In the genomic region with DNA sequence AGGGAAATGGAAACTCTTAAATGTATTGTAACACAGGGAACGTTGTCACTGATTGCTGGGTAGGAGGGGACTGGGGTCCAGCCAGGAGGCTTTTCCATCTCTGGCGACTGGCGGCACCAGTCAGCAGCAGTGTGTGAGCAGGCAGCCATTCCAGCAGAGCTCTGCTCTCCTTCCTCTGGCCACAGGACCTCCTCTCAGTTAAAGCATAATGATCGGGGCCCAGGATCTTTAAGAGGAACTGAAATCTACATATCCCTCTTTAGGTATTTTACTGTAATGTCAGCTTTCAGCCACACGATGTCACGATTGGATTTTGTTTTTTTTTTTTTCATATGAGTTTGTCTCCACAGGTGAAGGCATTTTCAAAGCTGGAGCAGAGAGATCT, we compare ENCODE assay signal across 8 mouse cellular contexts.
DNase-seq lines count a peak whose midpoint lies in the region; ATAC-seq and TF ChIP-seq lines count a peak whose summit lies in the region.

No protein-coding gene starts in this region.

- no peak overlapping the region for H3K4me3 ChIP-seq in lung, postnatal 0 days (ENCODE audit: low read depth, low read length)
- H3K4me3 ChIP-seq in intestine, postnatal 0 days (ENCODE audit: low read depth, low read length), result no peak overlapping the region

- no peaks in the 10 kb centered on the region for H3K36me3 ChIP-seq in lung, postnatal 0 days (ENCODE audit: insufficient read depth, low read length)
- no peaks in the 10 kb centered on the region for H3K36me3 ChIP-seq in intestine, postnatal 0 days (ENCODE audit: control insufficient read depth, insufficient read depth)

- H3K27ac ChIP-seq in lung, postnatal 0 days (ENCODE audit: low read length), result no peak overlapping the region
- no peak overlapping the region for H3K27ac ChIP-seq in intestine, postnatal 0 days (ENCODE audit: low read depth, low read length)

- 7% methylated on average over 6 of the region's 6 CpGs for WGBS in lung, postnatal 0 days
- WGBS in intestine, postnatal 0 days, result 15% methylated on average over 6 of the region's 6 CpGs

- no peaks in the 10 kb centered on the region for H3K27me3 ChIP-seq in lung, postnatal 0 days (replicated peaks; ENCODE audit: insufficient read depth, low read length)
- no peaks in the 10 kb centered on the region for H3K27me3 ChIP-seq in intestine, postnatal 0 days (replicated peaks; ENCODE audit: control insufficient read depth, insufficient read depth, low read length)

- H3K4me2 ChIP-seq in lung, postnatal 0 days (replicated peaks; ENCODE audit: low read depth, low read length), result no peak overlapping the region
- 0 out of 2 replicates have a peak overlapping the region, but pooled peaks have one; percentile 14 for H3K4me2 ChIP-seq in intestine, postnatal 0 days (replicated peaks; ENCODE audit: low read depth)

- no peaks in the 10 kb centered on the region for H3K9me3 ChIP-seq in lung, postnatal 0 days (ENCODE audit: low read length)
- H3K9me3 ChIP-seq in intestine, postnatal 0 days (ENCODE audit: control insufficient read depth), result no peaks in the 10 kb centered on the region

- H3K9ac ChIP-seq in lung, postnatal 0 days (replicated peaks; ENCODE audit: low read depth), result no peak overlapping the region
- no peak overlapping the region for H3K9ac ChIP-seq in intestine, postnatal 0 days (ENCODE audit: low read depth, low read length)

- no peak for TF ChIP-seq EP300 in lung, postnatal 0 days (IDR thresholded peaks at IDR 0.05)

- H3K4me1 ChIP-seq in lung, postnatal 0 days (ENCODE audit: insufficient read depth, low read depth, low read length), result no peaks in the 10 kb centered on the region
- H3K4me1 ChIP-seq in intestine, postnatal 0 days (replicated peaks; ENCODE audit: control insufficient read depth, insufficient read depth, low read length), result no peaks in the 10 kb centered on the region

- no peak for ATAC-seq in lung, postnatal 0 days
- ATAC-seq in intestine, postnatal 0 days, result no peak

- TF ChIP-seq CTCF in lung, postnatal 0 days (IDR thresholded peaks at IDR 0.05), result peak; percentile 36
- peak; percentile 55 for TF ChIP-seq CTCF in intestine, postnatal 0 days (IDR thresholded peaks at IDR 0.05; ENCODE audit: low read depth)

- peak; percentile 57 for DNase-seq in embryo, embryonic 10 days (ENCODE audit: low spot score)
- no peak for DNase-seq in embryo, embryonic 9.5 days (ENCODE audit: extremely low spot score)
- no peak for DNase-seq in lung, postnatal 0 days (ENCODE audit: low spot score)
- DNase-seq in lung, postnatal 14 days, result no peak
- peak; percentile 20 for DNase-seq in retina, adult 2 months (ENCODE audit: low read depth, low spot score)
- DNase-seq in liver, result no peak
- no peak for DNase-seq in right cerebral cortex, postnatal 14 days

Comparison
In these comparisons a context has a peak if more than half of its experiments do, and no peak if none do; other contexts are left out.
1. DNase-seq: peak in embryo, embryonic 10 days (single experiment) and retina, adult 2 months (single experiment); none in embryo, embryonic 9.5 days (single experiment), lung, postnatal 0 days (single experiment), lung, postnatal 14 days (single experiment), liver (single experiment) and right cerebral cortex, postnatal 14 days (single experiment).